Mouse (Mus musculus) G1E (cell line): ENCODE data around the gene Sumo1.

ENCODE experiments used
- CTCF ChIP-seq: IDR thresholded peaks from 2 replicates; pipeline ENCODE4 v1.5.1; 2012; ENCODE audit warnings: low read depth, low read length, inconsistent platforms, mixed read lengths
- TAL1 ChIP-seq: conservative IDR thresholded peaks from 2 replicates; pipeline ENCODE4 v1.6.1; 2012; ENCODE audit warnings: low read depth, low read length, inconsistent platforms, mixed read lengths

DNA sequence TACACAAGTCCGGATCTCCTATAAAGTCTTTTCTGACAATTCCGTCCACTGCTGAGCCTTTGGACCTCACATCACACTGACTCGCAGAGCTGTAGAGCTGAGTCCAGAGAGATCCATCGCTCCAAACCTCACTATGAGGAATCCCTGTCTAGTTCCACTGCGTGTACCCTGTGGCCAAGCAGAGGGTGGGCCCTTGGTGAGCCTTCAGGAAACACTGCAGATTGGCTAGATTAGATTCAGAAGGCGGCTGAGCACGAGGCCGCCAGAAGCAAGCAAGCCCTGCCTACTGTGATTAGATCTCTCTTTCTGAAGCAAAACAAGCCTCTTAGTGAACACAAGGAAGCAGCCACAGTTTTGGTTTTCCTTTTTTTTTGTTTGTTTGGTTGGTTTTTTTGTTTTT lies 126.7 kb downstream of the Sumo1 start:
- no peak for TF ChIP-seq CTCF
- TF ChIP-seq TAL1 = no peak
